Comparison of ENCODE assay signal across 22 mouse cellular contexts in genomic region chr4:100897943-100898342, GRCm38 (mm10).
DNase-seq lines count a peak whose midpoint lies in the region; ATAC-seq lines count a peak whose summit lies in the region.
"Had no signal": no experiment of that assay in that cellular context is flagged by ENCODE, and none has a peak within 500 bp of the region (broad histone marks: within the 10 kb centered on the region; RNA-seq: fewer than 3 reads in every experiment).

No protein-coding gene starts in this region.

- 87% methylated on average over 3 of the region's 3 CpGs for WGBS in forebrain, embryonic 16.5 days
- WGBS in forebrain, embryonic 10.5 days: 92% methylated on average over 3 of the region's 3 CpGs
- 66% methylated on average over 3 of the region's 3 CpGs for WGBS in hindbrain, embryonic 16.5 days
- 78% methylated on average over 3 of the region's 3 CpGs for WGBS in hindbrain, embryonic 12.5 days
- 70% methylated on average over 3 of the region's 3 CpGs for WGBS in midbrain, embryonic 16.5 days
- 98% methylated on average over 3 of the region's 3 CpGs for WGBS in midbrain, embryonic 10.5 days
- 58% methylated on average over 3 of the region's 3 CpGs for WGBS in neural tube, embryonic 15.5 days

- 0 out of 2 replicates have a peak, but pooled peaks cover 4% of the 10 kb centered on the region for H3K4me1 ChIP-seq in forebrain, embryonic 16.5 days (replicated peaks; ENCODE audit: control insufficient read depth, insufficient read depth, low read length)
- H3K4me1 ChIP-seq in forebrain, embryonic 10.5 days: peaks cover 34% of the 10 kb centered on the region
- no peaks in the 10 kb centered on the region; the same call in 1 of the 2 replicates for H3K4me1 ChIP-seq in hindbrain, embryonic 16.5 days (ENCODE audit: control insufficient read depth, insufficient read depth, low read depth, low read length)
- peaks cover 7% of the 10 kb centered on the region; the same call in 1 of the 2 replicates for H3K4me1 ChIP-seq in hindbrain, embryonic 12.5 days
- peaks cover 23% of the 10 kb centered on the region for H3K4me1 ChIP-seq in midbrain, embryonic 16.5 days (ENCODE audit: control insufficient read depth, insufficient read depth, low read length)
- peaks cover 39% of the 10 kb centered on the region for H3K4me1 ChIP-seq in midbrain, embryonic 10.5 days
- peaks cover 13% of the 10 kb centered on the region for H3K4me1 ChIP-seq in neural tube, embryonic 15.5 days
- H3K4me1 ChIP-seq: embryonic facial prominence, embryonic 10.5 days had no signal

- H3K27ac ChIP-seq in forebrain, embryonic 16.5 days (ENCODE audit: low read length): no peak overlapping the region
- no peak overlapping the region for H3K27ac ChIP-seq in forebrain, embryonic 10.5 days
- no peak overlapping the region for H3K27ac ChIP-seq in hindbrain, embryonic 16.5 days (ENCODE audit: low read depth, low read length)
- H3K27ac ChIP-seq in hindbrain, embryonic 12.5 days: no peak overlapping the region
- H3K27ac ChIP-seq in midbrain, embryonic 16.5 days (ENCODE audit: low read length): no peak overlapping the region
- H3K27ac ChIP-seq in midbrain, embryonic 10.5 days (replicated peaks): no peak overlapping the region
- H3K27ac ChIP-seq in neural tube, embryonic 15.5 days (replicated peaks): no peak overlapping the region
- H3K27ac ChIP-seq: embryonic facial prominence, embryonic 10.5 days; embryonic facial prominence, embryonic 13.5 days; forebrain, embryonic 13.5 days had no signal

- no peak for DNase-seq in forebrain, embryonic 10.5 days (ENCODE audit: extremely low spot score, low spot score)
- DNase-seq in midbrain, embryonic 10.5 days (ENCODE audit: low spot score): no peak
- DNase-seq: adrenal gland, adult 8-10 months; adrenal gland, postnatal 25 days; cerebellum, adult 11-12 months; cerebellum, adult 8-10 months; cerebellum, postnatal 10 days; cerebellum, postnatal 36 days; embryo, embryonic 11 days; gastrocnemius, postnatal 10 days; gastrocnemius, postnatal 36 days had no signal

- H3K4me2 ChIP-seq in forebrain, embryonic 16.5 days (ENCODE audit: low read length): no peak overlapping the region
- no peak overlapping the region for H3K4me2 ChIP-seq in hindbrain, embryonic 16.5 days (ENCODE audit: low read length)
- H3K4me2 ChIP-seq in hindbrain, embryonic 12.5 days (replicated peaks): no peak overlapping the region
- H3K4me2 ChIP-seq in midbrain, embryonic 16.5 days (ENCODE audit: low read length): no peak overlapping the region
- no peak overlapping the region for H3K4me2 ChIP-seq in neural tube, embryonic 15.5 days
- H3K4me2 ChIP-seq: embryonic facial prominence, embryonic 13.5 days; forebrain, embryonic 13.5 days; heart, embryonic 11.5 days had no signal

- no peak overlapping the region for H3K4me3 ChIP-seq in forebrain, embryonic 16.5 days (replicated peaks; ENCODE audit: low read length)
- H3K4me3 ChIP-seq in forebrain, embryonic 10.5 days: no peak overlapping the region
- no peak overlapping the region for H3K4me3 ChIP-seq in hindbrain, embryonic 16.5 days (ENCODE audit: low read length)
- no peak overlapping the region for H3K4me3 ChIP-seq in hindbrain, embryonic 12.5 days
- no peak overlapping the region for H3K4me3 ChIP-seq in midbrain, embryonic 16.5 days (ENCODE audit: low read depth, low read length)
- H3K4me3 ChIP-seq in midbrain, embryonic 10.5 days: no peak overlapping the region
- H3K4me3 ChIP-seq in neural tube, embryonic 15.5 days (replicated peaks): no peak overlapping the region
- H3K4me3 ChIP-seq: embryonic facial prominence, embryonic 10.5 days; embryonic facial prominence, embryonic 13.5 days; erythroblast, embryonic 14.5 days; forebrain, embryonic 13.5 days had no signal

- ATAC-seq in forebrain, embryonic 16.5 days: peak; percentile 63; the same call in 1 of the 2 replicates
- 0 out of 2 replicates have a peak, but pooled peaks have one; percentile 74 for ATAC-seq in hindbrain, embryonic 16.5 days
- no peak for ATAC-seq in hindbrain, embryonic 12.5 days (ENCODE audit: low FRiP score)
- ATAC-seq in midbrain, embryonic 16.5 days: peak; percentile 57
- 0 out of 2 replicates have a peak, but pooled peaks have one; percentile 56 for ATAC-seq in neural tube, embryonic 15.5 days (ENCODE audit: low FRiP score)
- ATAC-seq: activated CD4-positive, CD25-positive, alpha-beta regulatory T cell, adult 4 months; forebrain, embryonic 13.5 days had no signal

- no peaks in the 10 kb centered on the region for H3K36me3 ChIP-seq in forebrain, embryonic 16.5 days (ENCODE audit: control insufficient read depth, insufficient read depth)
- peaks cover 31% of the 10 kb centered on the region for H3K36me3 ChIP-seq in forebrain, embryonic 10.5 days (replicated peaks)
- H3K36me3 ChIP-seq in hindbrain, embryonic 16.5 days (ENCODE audit: control insufficient read depth, insufficient read depth, low read length): no peaks in the 10 kb centered on the region
- 0 out of 2 replicates have a peak, but pooled peaks cover 7% of the 10 kb centered on the region for H3K36me3 ChIP-seq in hindbrain, embryonic 12.5 days
- no peaks in the 10 kb centered on the region for H3K36me3 ChIP-seq in midbrain, embryonic 16.5 days (ENCODE audit: control insufficient read depth, insufficient read depth, low read length)
- H3K36me3 ChIP-seq in midbrain, embryonic 10.5 days: peaks cover 26% of the 10 kb centered on the region
- no peaks in the 10 kb centered on the region for H3K36me3 ChIP-seq in neural tube, embryonic 15.5 days

- H3K27me3 ChIP-seq in forebrain, embryonic 16.5 days (replicated peaks; ENCODE audit: control insufficient read depth, insufficient read depth, low read length): no peaks in the 10 kb centered on the region
- H3K27me3 ChIP-seq in forebrain, embryonic 10.5 days (ENCODE audit: poor library complexity, severe bottlenecking): no peaks in the 10 kb centered on the region
- no peaks in the 10 kb centered on the region for H3K27me3 ChIP-seq in hindbrain, embryonic 16.5 days (replicated peaks; ENCODE audit: control insufficient read depth, insufficient read depth, low read length)
- no peaks in the 10 kb centered on the region for H3K27me3 ChIP-seq in hindbrain, embryonic 12.5 days
- no peaks in the 10 kb centered on the region for H3K27me3 ChIP-seq in midbrain, embryonic 16.5 days (ENCODE audit: control insufficient read depth, insufficient read depth, low read depth, low read length)
- no peaks in the 10 kb centered on the region for H3K27me3 ChIP-seq in midbrain, embryonic 10.5 days (ENCODE audit: low read depth, poor library complexity, severe bottlenecking)
- H3K27me3 ChIP-seq in neural tube, embryonic 15.5 days (replicated peaks): no peaks in the 10 kb centered on the region
- H3K27me3 ChIP-seq: embryonic facial prominence, embryonic 13.5 days; forebrain, embryonic 13.5 days had no signal

- H3K9me3 ChIP-seq in forebrain, embryonic 16.5 days (ENCODE audit: control insufficient read depth, low read length): no peaks in the 10 kb centered on the region
- H3K9me3 ChIP-seq in forebrain, embryonic 10.5 days: no peaks in the 10 kb centered on the region
- H3K9me3 ChIP-seq in hindbrain, embryonic 16.5 days (ENCODE audit: control insufficient read depth, low read length): no peaks in the 10 kb centered on the region
- no peaks in the 10 kb centered on the region for H3K9me3 ChIP-seq in hindbrain, embryonic 12.5 days (replicated peaks)
- H3K9me3 ChIP-seq in midbrain, embryonic 16.5 days (replicated peaks; ENCODE audit: control insufficient read depth, low read length, poor library complexity, severe bottlenecking): no peaks in the 10 kb centered on the region
- no peaks in the 10 kb centered on the region for H3K9me3 ChIP-seq in midbrain, embryonic 10.5 days (replicated peaks)
- no peaks in the 10 kb centered on the region for H3K9me3 ChIP-seq in neural tube, embryonic 15.5 days (replicated peaks)
- H3K9me3 ChIP-seq: embryonic facial prominence, embryonic 10.5 days; embryonic facial prominence, embryonic 13.5 days; forebrain, embryonic 13.5 days had no signal

- no peak overlapping the region for H3K9ac ChIP-seq in forebrain, embryonic 16.5 days (replicated peaks; ENCODE audit: low read depth, low read length)
- H3K9ac ChIP-seq in hindbrain, embryonic 16.5 days (ENCODE audit: low read depth, low read length): no peak overlapping the region
- no peak overlapping the region for H3K9ac ChIP-seq in hindbrain, embryonic 12.5 days
- H3K9ac ChIP-seq in midbrain, embryonic 16.5 days (ENCODE audit: low read depth, low read length): no peak overlapping the region
- no peak overlapping the region for H3K9ac ChIP-seq in neural tube, embryonic 15.5 days (replicated peaks)
- H3K9ac ChIP-seq: embryonic facial prominence, embryonic 13.5 days; forebrain, embryonic 13.5 days had no signal
